Mouse (Mus musculus): ENCODE results near the gene Ss18l1. TPM values are rescaled to one million over a fixed set of nuclear protein-coding genes. Genes with fewer than 3 reads are reported as not detected.

Ss18l1 gene
- polyA plus RNA-seq, 1 experiment from 2014 or later: 3.9 TPM

- H3K27ac ChIP-seq: no peak overlapping the region
- no peak for DNase-seq (ENCODE audit: low spot score)
- TF ChIP-seq CTCF (IDR thresholded peaks at IDR 0.05; ENCODE audit: low read depth): no peak
- no peak for ATAC-seq (replicated peaks; ENCODE audit: low FRiP score, low read depth)
- no peaks in the 10 kb centered on the region for H3K9me3 ChIP-seq (replicated peaks; ENCODE audit: low read length)
- WGBS: 47% methylated on average over 6 of the region's 6 CpGs
- no peak overlapping the region for H3K4me2 ChIP-seq (ENCODE audit: low read length)
- no peak overlapping the region for H3K9ac ChIP-seq (ENCODE audit: low read depth, low read length)
- H3K4me1 ChIP-seq (replicated peaks; ENCODE audit: insufficient read depth, low read length): peaks cover 6% of the 10 kb centered on the region
- peaks cover 23% of the 10 kb centered on the region for H3K27me3 ChIP-seq (ENCODE audit: insufficient read depth, low read length)
- no peak overlapping the region for H3K4me3 ChIP-seq (replicated peaks; ENCODE audit: low read depth, low read length)
- H3K36me3 ChIP-seq (ENCODE audit: insufficient read depth, low read length): no peaks in the 10 kb centered on the region
Measured at GRCm38 (mm10) chr2:180108285-180108684, 66.0 kb downstream of the Ss18l1 start.

- 56% methylated on average over 17 of the region's 17 CpGs for WGBS
- Histone ChIP-seq H3K9me3 (replicated peaks; ENCODE audit: low read length) (no peaks in the 10 kb centered on the region), H3K4me1 (replicated peaks; ENCODE audit: insufficient read depth, low read length) (peaks cover 15% of the 10 kb centered on the region), H3K36me3 (ENCODE audit: insufficient read depth, low read length) (no peaks in the 10 kb centered on the region), H3K9ac (ENCODE audit: low read depth, low read length) (no peak overlapping the region), H3K4me3 (replicated peaks; ENCODE audit: low read depth, low read length) (no peak overlapping the region), H3K4me2 (ENCODE audit: low read length) (no peak overlapping the region), H3K27ac (no peak overlapping the region), H3K27me3 (ENCODE audit: insufficient read depth, low read length) (no peaks in the 10 kb centered on the region)
- ATAC-seq (replicated peaks; ENCODE audit: low FRiP score, low read depth): no peak
- no peak for DNase-seq (ENCODE audit: low spot score)
- peak; percentile 42; the same call in 1 of the 2 replicates for TF ChIP-seq CTCF (IDR thresholded peaks at IDR 0.05; ENCODE audit: low read depth)
Measured at GRCm38 (mm10) chr2:180113909-180114890, 71.9 kb downstream of the Ss18l1 start.

DNA sequence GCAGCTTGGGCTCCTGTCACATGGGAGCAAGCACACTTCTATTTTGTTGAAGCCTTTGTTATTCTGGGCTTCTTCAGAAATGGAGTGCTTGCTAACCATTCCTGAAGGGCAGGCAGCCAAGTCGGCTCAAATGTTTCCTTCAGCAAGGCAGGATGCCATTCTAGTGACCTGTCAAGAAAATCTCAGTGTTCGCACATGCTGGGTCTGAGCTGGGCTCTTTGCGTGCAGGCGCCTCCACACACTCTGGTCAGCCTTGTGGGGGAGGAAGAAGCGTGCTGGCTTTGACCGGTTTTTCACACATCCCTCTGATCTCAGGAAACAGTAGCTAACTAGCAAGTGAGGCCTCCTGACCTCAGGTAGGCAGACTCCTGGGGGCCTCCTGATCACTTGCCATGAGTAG, 73.0 kb downstream of the Ss18l1 start:
- no peaks in the 10 kb centered on the region for H3K9me3 ChIP-seq (replicated peaks; ENCODE audit: low read length)
- H3K4me2 ChIP-seq (ENCODE audit: low read length): no peak overlapping the region
- DNase-seq (ENCODE audit: low spot score): peak; percentile 57
- no peaks in the 10 kb centered on the region for H3K36me3 ChIP-seq (ENCODE audit: insufficient read depth, low read length)
- no peak overlapping the region for H3K9ac ChIP-seq (ENCODE audit: low read depth, low read length)
- no peak overlapping the region for H3K27ac ChIP-seq
- H3K4me1 ChIP-seq (replicated peaks; ENCODE audit: insufficient read depth, low read length): peaks cover 20% of the 10 kb centered on the region
- ATAC-seq (replicated peaks; ENCODE audit: low FRiP score, low read depth): no peak
- H3K4me3 ChIP-seq (replicated peaks; ENCODE audit: low read depth, low read length): no peak overlapping the region
- no peak for TF ChIP-seq CTCF (IDR thresholded peaks at IDR 0.05; ENCODE audit: low read depth)
- no peaks in the 10 kb centered on the region for H3K27me3 ChIP-seq (ENCODE audit: insufficient read depth, low read length)
- WGBS: 8% methylated on average over 6 of the region's 6 CpGs

DNA sequence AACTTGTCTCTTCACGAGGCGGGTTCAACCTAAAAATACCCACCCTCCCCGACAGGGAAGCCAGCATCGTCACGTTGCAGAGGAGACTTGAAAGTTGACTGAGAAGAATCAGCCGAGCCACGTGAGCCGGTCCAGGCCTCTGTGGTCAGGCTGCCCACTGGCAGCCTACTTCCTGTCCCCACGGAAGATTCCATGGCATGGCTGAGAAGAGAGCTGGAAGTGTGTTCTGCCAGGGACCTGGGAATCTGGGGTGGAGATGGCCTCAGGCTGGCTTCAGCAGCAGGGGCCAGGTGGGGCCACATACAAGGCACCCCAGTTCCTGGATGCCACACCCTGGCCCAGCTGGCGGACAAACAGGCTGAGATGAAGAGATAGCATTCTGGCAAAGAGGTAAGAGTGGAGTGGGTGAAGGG, 73.8 kb downstream of the Ss18l1 start:
- no peak for TF ChIP-seq CTCF (IDR thresholded peaks at IDR 0.05; ENCODE audit: low read depth)
- WGBS: 63% methylated on average over 10 of the region's 10 CpGs
- Histone ChIP-seq H3K9me3 (replicated peaks; ENCODE audit: low read length) (no peaks in the 10 kb centered on the region), H3K9ac (ENCODE audit: low read depth, low read length) (no peak overlapping the region), H3K36me3 (ENCODE audit: insufficient read depth, low read length) (no peaks in the 10 kb centered on the region), H3K4me3 (replicated peaks; ENCODE audit: low read depth, low read length) (no peak overlapping the region), H3K27ac (no peak overlapping the region), H3K4me1 (replicated peaks; ENCODE audit: insufficient read depth, low read length) (peaks cover 20% of the 10 kb centered on the region), H3K4me2 (ENCODE audit: low read length) (no peak overlapping the region), H3K27me3 (ENCODE audit: insufficient read depth, low read length) (no peaks in the 10 kb centered on the region)
- DNase-seq (ENCODE audit: low spot score) (no peak), ATAC-seq (replicated peaks; ENCODE audit: low FRiP score, low read depth) (no peak)

DNA sequence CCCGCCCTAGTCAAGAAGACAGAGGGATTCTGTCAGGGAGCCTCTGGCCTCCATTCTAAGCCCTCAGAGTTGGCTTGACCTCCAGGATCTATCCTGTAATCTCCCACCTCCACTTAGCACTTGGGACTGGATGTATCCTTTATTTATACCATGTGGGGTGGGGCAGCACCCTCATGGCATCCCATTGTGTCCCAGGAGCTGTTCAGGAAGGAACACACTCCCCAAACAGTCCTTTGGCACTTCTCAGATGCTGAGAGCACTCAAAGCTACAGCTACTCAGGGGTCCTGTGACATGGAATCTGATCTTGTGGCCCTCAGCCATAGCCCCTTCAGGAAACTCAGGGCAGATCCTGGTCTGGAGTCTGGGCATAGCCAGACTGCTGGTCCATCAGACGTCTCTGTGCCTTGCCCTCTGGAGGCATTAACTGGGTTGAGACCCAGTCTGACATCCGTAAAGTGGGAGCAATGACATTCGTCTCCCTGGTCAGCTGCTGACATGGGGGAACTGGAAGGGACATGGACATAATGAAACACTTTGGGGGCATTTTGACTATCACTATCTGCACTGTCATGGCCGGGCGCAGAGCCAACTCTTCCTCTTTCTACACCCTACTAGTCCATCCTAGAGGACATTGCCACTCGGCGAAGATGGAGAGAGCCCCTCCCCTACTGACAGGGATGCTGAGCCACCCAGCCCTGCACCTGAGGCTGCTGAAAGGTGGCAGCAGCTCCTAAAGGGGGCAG, 74.6 kb downstream of the Ss18l1 start:
- H3K36me3 ChIP-seq (ENCODE audit: insufficient read depth, low read length): no peaks in the 10 kb centered on the region
- H3K4me1 ChIP-seq (replicated peaks; ENCODE audit: insufficient read depth, low read length): peaks cover 20% of the 10 kb centered on the region
- no peaks in the 10 kb centered on the region for H3K27me3 ChIP-seq (ENCODE audit: insufficient read depth, low read length)
- no peaks in the 10 kb centered on the region for H3K9me3 ChIP-seq (replicated peaks; ENCODE audit: low read length)
- H3K4me3 ChIP-seq (replicated peaks; ENCODE audit: low read depth, low read length): no peak overlapping the region
- TF ChIP-seq CTCF (IDR thresholded peaks at IDR 0.05; ENCODE audit: low read depth): no peak
- no peak overlapping the region for H3K9ac ChIP-seq (ENCODE audit: low read depth, low read length)
- no peak for ATAC-seq (replicated peaks; ENCODE audit: low FRiP score, low read depth)
- no peak overlapping the region for H3K4me2 ChIP-seq (ENCODE audit: low read length)
- no peak overlapping the region for H3K27ac ChIP-seq
- DNase-seq (ENCODE audit: low spot score): no peak
- 70% methylated on average over 8 of the region's 8 CpGs for WGBS

GRCm38 (mm10) chr2:180117485-180118194, 75.3 kb downstream of the Ss18l1 start:
- Histone ChIP-seq H3K9ac (ENCODE audit: low read depth, low read length) (0 out of 2 replicates have a peak overlapping the region, but pooled peaks have one; percentile 13), H3K27me3 (ENCODE audit: insufficient read depth, low read length) (no peaks in the 10 kb centered on the region), H3K4me2 (ENCODE audit: low read length) (no peak overlapping the region), H3K36me3 (ENCODE audit: insufficient read depth, low read length) (no peaks in the 10 kb centered on the region), H3K4me1 (replicated peaks; ENCODE audit: insufficient read depth, low read length) (peaks cover 20% of the 10 kb centered on the region), H3K9me3 (replicated peaks; ENCODE audit: low read length) (no peaks in the 10 kb centered on the region), H3K4me3 (replicated peaks; ENCODE audit: low read depth, low read length) (no peak overlapping the region), H3K27ac (no peak overlapping the region)
- 11% methylated on average over 13 of the region's 13 CpGs for WGBS
- ATAC-seq (replicated peaks; ENCODE audit: low FRiP score, low read depth) (no peak), DNase-seq (ENCODE audit: low spot score) (peak; percentile 42)
- no peak for TF ChIP-seq CTCF (IDR thresholded peaks at IDR 0.05; ENCODE audit: low read depth)

Measured in kidney, postnatal 0 days (tissue).